Mouse (Mus musculus) cerebellum, adult 2 months (tissue): Measurements from ENCODE around the gene Rassf3.

ENCODE experiments used
- CTCF ChIP-seq: fragments of 200-500 bp; IDR thresholded peaks from 2 replicates; pipeline ENCODE4 v1.5.1; 2011; ENCODE audit warnings: low read depth, mild to moderate bottlenecking, control low read depth, low read length, moderate library complexity, borderline replicate concordance; ENCODE audit not compliant: insufficient read depth
- POLR2A ChIP-seq: fragments of 200-500 bp; IDR thresholded peaks from 2 replicates; pipeline ENCODE4 v1.6.1; 2011; ENCODE audit warnings: low read length, control low read depth, borderline replicate concordance; ENCODE audit not compliant: insufficient read depth

- TF ChIP-seq CTCF (no peak), POLR2A (no peak)
These were observed 3.8 kb upstream of the Rassf3 start for GRCm38 (mm10) chr10:121479987-121480386.
